Comparison of ENCODE assay signal across 8 mouse cellular contexts in the genomic region with DNA sequence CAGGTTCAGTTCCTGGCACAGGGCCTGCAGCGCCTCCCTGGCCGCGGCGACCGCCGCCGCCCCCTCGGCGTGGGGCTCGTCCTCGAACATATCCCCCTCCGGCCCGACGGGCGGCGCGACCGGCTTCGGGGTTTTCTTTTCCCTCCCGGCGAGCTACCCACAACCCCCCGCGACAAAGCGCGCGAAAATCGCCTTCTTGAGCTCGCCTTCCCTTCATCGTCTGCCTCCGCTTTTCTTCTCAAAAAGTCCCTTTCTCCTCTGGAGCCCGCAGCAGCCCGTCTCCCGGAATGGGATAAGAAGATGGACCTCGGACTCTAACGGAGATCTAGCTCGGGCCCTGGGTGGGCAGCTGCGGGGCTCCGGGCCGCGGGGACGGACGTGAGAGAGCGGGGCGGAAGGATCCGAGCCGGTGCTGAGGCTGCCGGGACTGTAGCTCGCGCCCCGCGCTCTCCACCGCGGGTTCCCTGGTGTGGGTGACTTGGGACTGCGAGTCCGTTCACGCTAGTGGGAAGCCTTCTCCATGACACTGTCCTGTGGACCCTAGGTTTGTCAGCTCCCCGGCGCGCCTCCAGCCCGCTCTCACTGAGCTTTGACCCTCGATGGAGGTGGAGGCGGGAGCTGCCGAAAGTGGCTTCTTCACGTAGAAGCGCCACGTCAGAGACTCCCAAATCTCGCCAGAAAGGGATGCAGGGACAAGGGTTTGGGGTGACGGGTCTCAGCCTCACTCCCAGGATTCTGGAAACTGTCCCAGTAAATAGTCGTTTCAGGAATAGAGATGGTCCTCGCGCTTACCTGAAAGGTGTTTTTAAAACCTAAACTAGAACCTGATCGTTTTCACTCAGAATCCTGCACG. TPM values are rescaled to one million over a fixed set of nuclear protein-coding genes. Genes with fewer than 3 reads are reported as not detected.
DNase-seq lines count a peak whose midpoint lies in the region; ATAC-seq and TF ChIP-seq lines count a peak whose summit lies in the region.

A gene (minus strand): TSS at position 169 of the 853 bp plus-strand sequence.

- peaks cover 7 to 19% of the 10 kb centered on the region in 2 experiments; a peak in 3 of 4 replicates for H3K36me3 ChIP-seq in MEL (ENCODE audit: control insufficient read depth in 1 of 2, insufficient read depth in 2 of 2, low read length in 2 of 2)
- peaks cover 27% of the 10 kb centered on the region for H3K36me3 ChIP-seq in hindbrain, embryonic 10.5 days
- no peaks in the 10 kb centered on the region for H3K36me3 ChIP-seq in lung, postnatal 0 days (ENCODE audit: insufficient read depth, low read length)

- H3K9ac ChIP-seq in MEL (ENCODE audit: control insufficient read depth, low read depth, low read length, poor library complexity, severe bottlenecking) = peak within 1 kb of the TSS; percentile 95
- peak within 1 kb of the TSS; percentile 57 for H3K9ac ChIP-seq in lung, postnatal 0 days (replicated peaks; ENCODE audit: low read depth)

- peaks cover 16% of the 10 kb centered on the region for H3K79me2 ChIP-seq in MEL (ENCODE audit: control insufficient read depth, insufficient read depth, low read length, poor library complexity)

- 1% methylated on average over 73 of the region's 73 CpGs for WGBS in cerebellum, adult 2 months
- WGBS in hindbrain, embryonic 10.5 days = 1% methylated on average over 73 of the region's 73 CpGs
- WGBS in lung, postnatal 0 days = 2% methylated on average over 58 of the region's 73 CpGs

- H3K9me3 ChIP-seq in MEL (replicated peaks; ENCODE audit: insufficient read depth, low read length) = no peaks in the 10 kb centered on the region
- no peaks in the 10 kb centered on the region; the same call in 1 of the 2 replicates for H3K9me3 ChIP-seq in hindbrain, embryonic 10.5 days
- no peaks in the 10 kb centered on the region for H3K9me3 ChIP-seq in lung, postnatal 0 days (ENCODE audit: low read length)

- no peak for TF ChIP-seq EP300 in MEL (IDR thresholded peaks at IDR 0.05; ENCODE audit: low read depth in 1 of 2, low read length in 2 of 2)
- no peak for TF ChIP-seq EP300 in lung, postnatal 0 days (IDR thresholded peaks at IDR 0.05)

- TF ChIP-seq RAD21 in MEL (IDR thresholded peaks at IDR 0.05; ENCODE audit: low read depth, low read length) = no peak

- H3K27me3 ChIP-seq in MEL (ENCODE audit: control insufficient read depth in 1 of 2, insufficient read depth in 2 of 2, low read length in 2 of 2) = no peaks in the 10 kb centered on the region
- no peaks in the 10 kb centered on the region for H3K27me3 ChIP-seq in cerebellum, adult 2 months (ENCODE audit: control insufficient read depth, insufficient read depth, low read length)
- no peaks in the 10 kb centered on the region for H3K27me3 ChIP-seq in hindbrain, embryonic 10.5 days (ENCODE audit: insufficient read depth, poor library complexity, severe bottlenecking)
- H3K27me3 ChIP-seq in lung, postnatal 0 days (replicated peaks; ENCODE audit: insufficient read depth, low read length) = no peaks in the 10 kb centered on the region

- peak within 1 kb of the TSS; percentile 74 for H3K27ac ChIP-seq in MEL (ENCODE audit: control insufficient read depth, low read depth, low read length)
- H3K27ac ChIP-seq in cerebellum, adult 2 months (ENCODE audit: insufficient read depth, low read length) = peak within 1 kb of the TSS; percentile 96
- peak within 1 kb of the TSS; percentile 100 for H3K27ac ChIP-seq in hindbrain, embryonic 10.5 days
- H3K27ac ChIP-seq in lung, postnatal 0 days (ENCODE audit: low read length) = peak within 1 kb of the TSS; percentile 44

- TF ChIP-seq POLR2A in MEL (IDR thresholded peaks at IDR 0.05; ENCODE audit: control insufficient read depth in 1 of 2, insufficient read depth in 1 of 2, low read depth in 1 of 2, low read length in 2 of 2, poor library complexity in 1 of 2) = peak; percentile 73 to 95
- TF ChIP-seq POLR2A in cerebellum, adult 2 months (IDR thresholded peaks at IDR 0.05; ENCODE audit: borderline replicate concordance, insufficient read depth, low read length) = peak; percentile 87; the same call in 1 of the 2 replicates

- peak within 1 kb of the TSS; percentile 70 for H3K4me2 ChIP-seq in lung, postnatal 0 days (replicated peaks; ENCODE audit: low read depth, low read length)

- DNase-seq in MEL (ENCODE audit: low read depth, low spot score) = peak; percentile 96
- peak; percentile 89 to 95 for DNase-seq in cerebellum, adult 2 months
- DNase-seq in forelimb bud, embryonic 11.5 days (ENCODE audit: low read depth, low spot score) = peak; percentile 93
- peak; percentile 94 for DNase-seq in hindbrain, embryonic 10.5 days (ENCODE audit: low spot score)
- peak; percentile 85 for DNase-seq in layer of hippocampus, adult 9-11 months
- DNase-seq in lung, postnatal 0 days (ENCODE audit: low spot score) = peak; percentile 91
- peak; percentile 83 for DNase-seq in ovary, postnatal 14 days (ENCODE audit: low spot score)
- peak; percentile 94 for DNase-seq in thymus, postnatal 14 days

- ATAC-seq in lung, postnatal 0 days = peak; percentile 91

- H3K4me1 ChIP-seq in MEL (ENCODE audit: control insufficient read depth in 1 of 2, insufficient read depth in 2 of 2, low read length in 2 of 2) = peaks cover 4 to 9% of the 10 kb centered on the region in 2 experiments
- no peaks in the 10 kb centered on the region for H3K4me1 ChIP-seq in cerebellum, adult 2 months (ENCODE audit: control insufficient read depth, insufficient read depth, low read length)
- peaks cover 30% of the 10 kb centered on the region for H3K4me1 ChIP-seq in hindbrain, embryonic 10.5 days (replicated peaks)
- no peaks in the 10 kb centered on the region for H3K4me1 ChIP-seq in lung, postnatal 0 days (ENCODE audit: insufficient read depth, low read depth, low read length)

- TF ChIP-seq CTCF in MEL (IDR thresholded peaks at IDR 0.05 in 2 of 3, conservative IDR thresholded peaks at IDR 0.05 in 1 of 3; ENCODE audit: control insufficient read depth in 1 of 3, insufficient read depth in 1 of 3, low read depth in 2 of 3, low read length in 3 of 3, poor library complexity in 1 of 3, severe bottlenecking in 1 of 3) = peak in 1 of 3 experiments; percentile 33; a peak in 1 of 6 replicates
- TF ChIP-seq CTCF in cerebellum, adult 2 months (IDR thresholded peaks at IDR 0.05; ENCODE audit: borderline replicate concordance, insufficient read depth, low read depth, low read length) = no peak
- peak; percentile 54 for TF ChIP-seq CTCF in lung, postnatal 0 days (IDR thresholded peaks at IDR 0.05)

- peak within 1 kb of the TSS; percentile 64 to 89 for H3K4me3 ChIP-seq in MEL (ENCODE audit: control insufficient read depth in 1 of 2, insufficient read depth in 1 of 2, low read depth in 2 of 2, low read length in 2 of 2)
- peak within 1 kb of the TSS; percentile 96 for H3K4me3 ChIP-seq in cerebellum, adult 2 months (replicated peaks; ENCODE audit: insufficient read depth, low read depth, low read length)
- H3K4me3 ChIP-seq in hindbrain, embryonic 10.5 days = peak within 1 kb of the TSS; percentile 82
- H3K4me3 ChIP-seq in lung, postnatal 0 days (ENCODE audit: low read depth, low read length) = peak within 1 kb of the TSS; percentile 84

TF ChIP-seq in MEL, 35 proteins besides CTCF, POLR2A, EP300 and RAD21 (continues in another document):
- TF ChIP-seq CHD1 (IDR thresholded peaks at IDR 0.05; ENCODE audit: low read depth, low read length) = no peak
- TF ChIP-seq USF2 (IDR thresholded peaks at IDR 0.05; ENCODE audit: borderline replicate concordance in 1 of 2, insufficient read depth in 1 of 2, low read depth in 1 of 2, low read length in 2 of 2) = no peak
- TF ChIP-seq MAZ (IDR thresholded peaks at IDR 0.05; ENCODE audit: low read depth, low read length) = no peak; the same call in 1 of the 2 replicates
- TF ChIP-seq MYB (IDR thresholded peaks at IDR 0.05; ENCODE audit: low read depth, low read length) = no peak
- TF ChIP-seq HCFC1 (IDR thresholded peaks at IDR 0.05; ENCODE audit: low read depth, low read length) = peak; percentile 66; the same call in 1 of the 2 replicates
- no peak for TF ChIP-seq SMC3 (IDR thresholded peaks at IDR 0.05; ENCODE audit: low read depth, low read length)
- TF ChIP-seq CHD2 (IDR thresholded peaks at IDR 0.05; ENCODE audit: low read length) = no peak
- TF ChIP-seq NELFE (IDR thresholded peaks at IDR 0.05; ENCODE audit: low read depth, low read length) = peak; percentile 88
- no peak for TF ChIP-seq MEF2A (IDR thresholded peaks at IDR 0.05; ENCODE audit: extremely low read depth, insufficient replicate concordance, low read depth, low read length, poor library complexity, severe bottlenecking)
- TF ChIP-seq SIN3A (IDR thresholded peaks at IDR 0.05; ENCODE audit: low read length) = peak; percentile 27; the same call in 1 of the 2 replicates
- 0 out of 2 replicates have a peak, but pooled peaks have one; percentile 22 for TF ChIP-seq POLR2AphosphoS5 (IDR thresholded peaks at IDR 0.05; ENCODE audit: borderline replicate concordance, low read depth, low read length)
- TF ChIP-seq E2F4 (IDR thresholded peaks at IDR 0.05; ENCODE audit: borderline replicate concordance, low read depth, low read length) = peak; percentile 96
- no peak for TF ChIP-seq MAFK (IDR thresholded peaks at IDR 0.05; ENCODE audit: borderline replicate concordance, low read depth, low read length)
- peak; percentile 48; the same call in 1 of the 2 replicates for TF ChIP-seq MXI1 (IDR thresholded peaks at IDR 0.05; ENCODE audit: low read depth, low read length)
- peak; percentile 50; the same call in 1 of the 2 replicates for TF ChIP-seq TBP (IDR thresholded peaks at IDR 0.05; ENCODE audit: low read depth, low read length)
- 0 out of 2 replicates have a peak, but pooled peaks have one; percentile 43 for TF ChIP-seq MYC (IDR thresholded peaks at IDR 0.05; ENCODE audit: low read depth, low read length)
- no peak for TF ChIP-seq ZNF384 (IDR thresholded peaks at IDR 0.05; ENCODE audit: low read depth, low read length)
- peak; percentile 68; the same call in 1 of the 2 replicates for TF ChIP-seq ZMIZ1 (IDR thresholded peaks at IDR 0.05; ENCODE audit: low read depth, low read length)
- TF ChIP-seq TCF12 (IDR thresholded peaks at IDR 0.05; ENCODE audit: low read depth, low read length) = peak; percentile 28; the same call in 1 of the 2 replicates
- no peak for TF ChIP-seq NRF1 (IDR thresholded peaks at IDR 0.05; ENCODE audit: insufficient read depth, low read depth, low read length, poor library complexity, severe bottlenecking)
- TF ChIP-seq TAL1 (IDR thresholded peaks at IDR 0.05; ENCODE audit: low read length) = no peak
- TF ChIP-seq USF1 (IDR thresholded peaks at IDR 0.05; ENCODE audit: low read depth, low read length) = no peak

RNA-seq across cellular contexts. Expression of the gene that starts here (rescaled TPM):
- total RNA-seq in MEL (2012; rRNA removed) = 14.8 and 17.8 TPM in 2 replicates
- 10 to 100 TPM in 1 of 2 experiments, not detected in 1; 18.1 TPM for polyA plus RNA-seq in MEL (2012; ENCODE audit: insufficient read depth in 1 of 2, insufficient read length in 2 of 2, low read depth in 1 of 2, low replicate concordance in 2 of 2, missing spikeins in 1 of 2)
- polyA plus RNA-seq in cerebellum, adult 2 months (2012; rRNA removed) = 2.8 and 3.1 TPM in 2 replicates
- polyA plus RNA-seq in hindbrain, embryonic 10.5 days (2016; fragmentation: Nextera tagmentation; extraction: Ambion mirVana) = 22.9 and 28.1 TPM in 2 replicates
- 5.7 and 7.5 TPM in 2 replicates for polyA plus RNA-seq in lung, postnatal 0 days (2015; fragmentation: Nextera tagmentation; extraction: Ambion mirVana)

Comparison
In these comparisons a context has a peak if more than half of its experiments do, and no peak if none do; other contexts are left out.
1. Peak in every context shown above with its lines: DNase-seq, ATAC-seq, H3K4me3 ChIP-seq and H3K27ac ChIP-seq.
2. H3K27ac ChIP-seq: peak in every context shown above with its lines; median percentile 100 in hindbrain, embryonic 10.5 days; 96 in cerebellum, adult 2 months; 74 in MEL; 44 in lung, postnatal 0 days.